Mouse (Mus musculus): ENCODE results near the gene Abi1.

GRCm38 (mm10) chr2:23076783-23077182 is 36.7 kb upstream of the Abi1 start:
- TF ChIP-seq CTCF (IDR thresholded peaks at IDR 0.05; ENCODE audit: low read depth, low read length) (no peak), POLR2A (IDR thresholded peaks at IDR 0.05; ENCODE audit: borderline replicate concordance, low read depth, low read length) (no peak)
